Mouse (Mus musculus): ENCODE measurements around the gene 2210010C04Rik.
"Not testable (repeated sequence)": the region's sequence is repeated elsewhere in the genome, so short reads cannot be mapped to it uniquely, and the experiment has no call there.

2210010C04Rik gene

DNA sequence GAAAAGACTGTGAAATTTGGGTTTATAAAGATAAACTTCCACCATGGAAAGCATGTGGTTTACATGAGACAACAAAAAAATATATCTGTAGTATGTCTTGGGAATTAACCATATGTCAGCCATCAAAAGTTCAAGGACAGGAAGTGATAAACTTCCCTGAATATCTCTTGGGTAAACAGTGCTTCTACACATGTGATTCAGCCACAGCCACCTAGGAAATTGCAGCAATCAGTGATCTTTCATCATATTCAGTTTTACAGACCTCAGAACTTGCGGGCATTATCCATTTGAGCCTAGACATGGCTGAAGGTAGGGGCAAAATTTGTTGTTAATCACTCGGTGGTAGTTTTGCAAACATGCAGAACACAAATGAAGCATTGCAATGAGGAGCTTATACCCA is 16.7 kb downstream of the 2210010C04Rik start:
- DNase-seq = no peak

DNA sequence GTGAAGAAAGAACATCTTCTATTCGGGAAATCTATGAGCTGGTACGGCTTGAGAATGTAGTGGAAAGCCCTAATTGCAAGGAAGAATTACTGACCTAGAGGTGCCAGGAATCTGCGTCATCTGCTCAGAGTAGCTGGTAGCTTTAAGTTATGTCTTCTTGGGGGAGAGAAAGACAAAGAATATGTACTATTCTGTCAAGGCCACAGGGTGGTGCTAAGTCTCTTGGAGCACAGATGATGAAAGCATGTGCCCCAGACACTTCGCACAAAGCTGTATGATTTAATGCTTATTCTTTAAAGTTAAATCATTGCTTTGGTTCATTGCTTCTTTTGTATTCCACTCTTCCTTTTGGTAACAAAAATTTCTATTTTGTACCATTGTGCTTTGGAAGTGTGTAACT is 20.2 kb downstream of the 2210010C04Rik start:
- DNase-seq = no peak

- not testable (repeated sequence) for DNase-seq
Measured at GRCm38 (mm10) chr6:40999379-40999778, 35.9 kb downstream of the 2210010C04Rik start, which contains the start of gene Gm2663. Gm2663 (minus strand) TSS chr6:40999479.
